Mouse (Mus musculus) midbrain, postnatal 0 days (tissue): ENCODE measurements at regions not wholly inside any gene's neighbourhood (a gene's known extent, or its start where the extent isn't known, plus 50 kb on each side); places are given as distances from the start of the nearest gene placed in this dataset.

Experiments used
- ATAC-seq: fragments of 200-750 bp; cut with Nextera tagmentation; 2 replicates; pipeline ENCODE4 v1.8.0; 2017; ENCODE audit warnings: moderate number of reproducible peaks, mild to moderate bottlenecking, moderate TSS enrichment, moderate library complexity; ENCODE audit not compliant: low FRiP score
- DNase-seq: peaks from one replicate; pipeline ENCODE4 v3.0.0-alpha.2; 2015; ENCODE audit warnings: low spot score
- H3K27ac ChIP-seq: fragments of 300-500 bp; sonication (generic); 2 replicates; pipeline ENCODE4 v1.5.1; 2014; ENCODE audit warnings: low read depth, mild to moderate bottlenecking, low read length, mixed read lengths
- H3K27me3 ChIP-seq: fragments of 300-500 bp; sonication (generic); 2 replicates; pipeline ENCODE4 v1.6.1; 2014; ENCODE audit warnings: low read length, control low read depth, mixed read lengths; ENCODE audit not compliant: insufficient read depth
- H3K36me3 ChIP-seq: fragments of 300-500 bp; sonication (generic); 2 replicates; pipeline ENCODE4 v1.6.1; 2014; ENCODE audit warnings: low read length, control low read depth, mixed read lengths; ENCODE audit not compliant: insufficient read depth
- H3K4me1 ChIP-seq: fragments of 300-500 bp; sonication (generic); 2 replicates; pipeline ENCODE4 v1.6.1; 2014; ENCODE audit warnings: mild to moderate bottlenecking, control low read depth, antibody characterized with exemption, low read length, mixed read lengths; ENCODE audit not compliant: insufficient read depth
- H3K4me2 ChIP-seq: fragments of 300-500 bp; sonication (generic); 2 replicates; pipeline ENCODE4 v1.6.1; 2014; ENCODE audit warnings: low read depth, mild to moderate bottlenecking, low read length, mixed read lengths; ENCODE audit not compliant: poor library complexity, severe bottlenecking
- H3K4me3 ChIP-seq: fragments of 300-500 bp; sonication (generic); 2 replicates; pipeline ENCODE4 v1.5.1; 2014; ENCODE audit warnings: low read depth, mild to moderate bottlenecking, low read length, moderate library complexity
- H3K9ac ChIP-seq: fragments of 300-500 bp; sonication (generic); replicated peaks from 2 replicates; pipeline ENCODE4 v1.6.1; 2014; ENCODE audit warnings: mild to moderate bottlenecking, low read length, moderate library complexity, mixed read lengths; ENCODE audit not compliant: poor library complexity, severe bottlenecking
- H3K9me3 ChIP-seq: fragments of 300-500 bp; sonication (generic); 2 replicates; pipeline ENCODE4 v1.6.1; 2016; ENCODE audit warnings: low read length, control low read depth
- CTCF ChIP-seq: IDR thresholded peaks from 2 replicates; pipeline ENCODE4 v1.5.1; 2016; ENCODE audit warnings: antibody characterized with exemption, mild to moderate bottlenecking
- WGBS: fragments of 180-500 bp; shearing (Covaris S2); extraction: QIAGEN DNeasy Blood & Tissue Kit; methylation state at CpG from one replicate; pipeline ENCODE4 v1.1.7; 2014; 5-methylcytosine and 5-hydroxymethylcytosine counted together

- TF ChIP-seq CTCF: no peak
- Histone ChIP-seq H3K27ac (no peak overlapping the region), H3K4me1 (no peaks in the 10 kb centered on the region), H3K4me2 (no peak overlapping the region), H3K27me3 (no peaks in the 10 kb centered on the region), H3K9me3 (no peaks in the 10 kb centered on the region), H3K36me3 (no peaks in the 10 kb centered on the region), H3K4me3 (no peak overlapping the region), H3K9ac (no peak overlapping the region)
- no peak for DNase-seq
- ATAC-seq: no peak
- WGBS: 67% methylated on average over 5 of the region's 5 CpGs
These were observed 1272.6 kb upstream of the A1bg start for GRCm38 (mm10) chr15:62195440-62195839.

DNA sequence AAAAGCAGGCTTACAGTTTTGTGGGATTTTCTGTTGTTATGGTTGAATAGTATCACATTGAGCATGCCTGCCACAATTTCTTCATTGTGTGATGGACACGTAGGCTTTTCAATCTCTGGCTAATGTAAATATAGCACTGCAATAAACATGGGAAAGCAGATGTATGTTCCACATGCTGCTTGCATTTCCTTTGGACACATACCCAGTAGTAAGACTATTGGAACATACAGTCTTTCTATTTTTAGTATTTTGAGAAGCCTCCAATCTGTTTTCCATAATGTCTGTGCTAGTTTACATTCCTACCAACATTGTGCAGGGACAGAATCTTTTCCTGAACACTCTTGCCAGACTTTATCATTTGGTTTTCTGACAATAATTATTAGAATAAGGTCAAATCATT is 1269.9 kb upstream of the A1bg start:
- Histone ChIP-seq H3K27ac (no peak overlapping the region), H3K4me1 (no peaks in the 10 kb centered on the region), H3K36me3 (no peaks in the 10 kb centered on the region), H3K4me2 (no peak overlapping the region), H3K27me3 (no peaks in the 10 kb centered on the region), H3K9ac (no peak overlapping the region), H3K4me3 (no peak overlapping the region), H3K9me3 (no peaks in the 10 kb centered on the region)
- ATAC-seq (no peak), DNase-seq (no peak)
- WGBS: 91% methylated on average over 1 of the region's 1 CpGs
- no peak for TF ChIP-seq CTCF

DNA sequence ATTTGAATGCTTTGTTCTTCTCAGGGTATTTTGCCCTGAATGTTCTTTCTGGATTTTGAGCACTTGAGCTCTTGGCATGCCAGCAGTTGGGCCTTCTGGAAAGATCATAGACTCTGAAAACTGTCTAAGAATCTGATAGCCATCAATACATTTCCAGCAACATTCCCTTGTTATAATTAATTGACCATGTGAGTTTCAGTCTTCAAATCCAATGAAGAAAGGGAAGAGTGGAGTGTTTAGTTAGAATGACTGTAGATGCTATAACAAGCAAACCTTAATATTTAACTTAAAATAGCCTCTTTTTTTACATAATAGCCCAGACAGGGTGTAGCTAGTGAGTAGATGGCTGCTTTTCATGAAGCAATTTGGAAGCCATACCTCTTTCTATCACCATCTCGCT is 1268.8 kb upstream of the A1bg start:
- no peaks in the 10 kb centered on the region for H3K27me3 ChIP-seq
- no peaks in the 10 kb centered on the region for H3K9me3 ChIP-seq
- TF ChIP-seq CTCF: no peak
- no peak overlapping the region for H3K9ac ChIP-seq
- H3K4me3 ChIP-seq: no peak overlapping the region
- no peak overlapping the region for H3K27ac ChIP-seq
- H3K36me3 ChIP-seq: no peaks in the 10 kb centered on the region
- no peak overlapping the region for H3K4me2 ChIP-seq
- WGBS: 100% methylated on average over 1 of the region's 1 CpGs
- no peak for DNase-seq
- no peaks in the 10 kb centered on the region for H3K4me1 ChIP-seq
- no peak for ATAC-seq

- no peak overlapping the region for H3K9ac ChIP-seq
- H3K4me2 ChIP-seq: no peak overlapping the region
- 90% methylated on average over 5 of the region's 5 CpGs for WGBS
- no peaks in the 10 kb centered on the region for H3K9me3 ChIP-seq
- H3K4me1 ChIP-seq: no peaks in the 10 kb centered on the region
- DNase-seq: no peak
- no peak overlapping the region for H3K4me3 ChIP-seq
- ATAC-seq: no peak
- TF ChIP-seq CTCF: no peak
- no peaks in the 10 kb centered on the region for H3K27me3 ChIP-seq
- H3K27ac ChIP-seq: no peak overlapping the region
- H3K36me3 ChIP-seq: no peaks in the 10 kb centered on the region
These were observed 1268.3 kb upstream of the A1bg start for GRCm38 (mm10) chr15:62190977-62191614.

DNA sequence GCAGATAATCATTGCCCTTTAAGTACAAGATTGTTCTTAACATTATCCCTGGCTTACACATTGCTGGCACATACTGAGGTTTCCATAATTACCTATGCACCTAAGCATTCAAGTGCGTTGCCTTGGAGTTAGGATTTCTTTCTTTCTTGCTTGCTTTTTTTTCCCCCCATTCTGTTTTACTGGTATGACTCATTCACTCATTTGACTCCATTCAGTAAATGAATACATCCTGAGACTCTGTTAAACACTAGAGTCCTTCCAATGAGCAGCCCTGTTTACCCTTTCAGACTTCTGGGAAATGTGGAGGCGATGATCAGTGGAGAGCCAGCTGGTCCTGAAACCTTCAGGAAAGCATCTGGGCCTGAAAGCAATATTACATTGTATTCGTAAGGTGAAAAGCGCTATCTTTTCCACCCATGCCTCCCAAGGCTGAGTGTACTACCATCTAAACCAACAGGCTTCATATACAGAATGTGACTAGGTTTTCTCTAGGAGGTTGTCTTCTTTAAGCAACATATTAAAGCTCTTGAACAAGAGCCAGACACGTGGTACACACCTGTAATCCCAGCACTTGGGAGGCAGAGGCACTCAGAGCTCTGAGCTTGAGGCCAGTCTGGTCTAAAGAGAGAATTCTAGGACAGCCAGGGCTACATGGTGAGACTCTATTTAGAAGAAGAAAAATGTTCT is 1267.6 kb upstream of the A1bg start:
- no peak overlapping the region for H3K4me3 ChIP-seq
- DNase-seq (no peak), ATAC-seq (no peak)
- H3K9ac ChIP-seq: no peak overlapping the region
- no peak overlapping the region for H3K27ac ChIP-seq
- WGBS: 87% methylated on average over 5 of the region's 5 CpGs
- no peaks in the 10 kb centered on the region for H3K36me3 ChIP-seq
- H3K27me3 ChIP-seq: no peaks in the 10 kb centered on the region
- no peak overlapping the region for H3K4me2 ChIP-seq
- TF ChIP-seq CTCF: no peak
- H3K4me1 ChIP-seq: no peaks in the 10 kb centered on the region
- H3K9me3 ChIP-seq: no peaks in the 10 kb centered on the region

- H3K36me3 ChIP-seq: no peaks in the 10 kb centered on the region
- no peak overlapping the region for H3K4me2 ChIP-seq
- no peak for TF ChIP-seq CTCF
- no peak overlapping the region for H3K27ac ChIP-seq
- no peak overlapping the region for H3K9ac ChIP-seq
- 93% methylated on average over 14 of the region's 14 CpGs for WGBS
- ATAC-seq (no peak), DNase-seq (no peak)
- no peak overlapping the region for H3K4me3 ChIP-seq
- no peaks in the 10 kb centered on the region for H3K27me3 ChIP-seq
- H3K9me3 ChIP-seq: no peaks in the 10 kb centered on the region
- H3K4me1 ChIP-seq: no peaks in the 10 kb centered on the region
These were observed 1266.9 kb upstream of the A1bg start for GRCm38 (mm10) chr15:62189565-62190181.
